Mouse (Mus musculus): ENCODE measurements around the gene Msx1.

- TF ChIP-seq FLI1 (IDR thresholded peaks at IDR 0.05; ENCODE audit: low read length) (no peak), GATA1 (IDR thresholded peaks at IDR 0.05; ENCODE audit: borderline replicate concordance, low read length) (no peak)
Observed at GRCm38 (mm10) chr5:37836267-37836646, 11.9 kb upstream of the Msx1 start.
